Mouse (Mus musculus) 416B (cell line): Measurements from ENCODE around the gene Yap1.

ENCODE experiments used
- DNase-seq: peaks from one replicate; pipeline ENCODE4 v3.0.0; 2011; ENCODE audit warnings: low read depth

Yap1 gene

DNA sequence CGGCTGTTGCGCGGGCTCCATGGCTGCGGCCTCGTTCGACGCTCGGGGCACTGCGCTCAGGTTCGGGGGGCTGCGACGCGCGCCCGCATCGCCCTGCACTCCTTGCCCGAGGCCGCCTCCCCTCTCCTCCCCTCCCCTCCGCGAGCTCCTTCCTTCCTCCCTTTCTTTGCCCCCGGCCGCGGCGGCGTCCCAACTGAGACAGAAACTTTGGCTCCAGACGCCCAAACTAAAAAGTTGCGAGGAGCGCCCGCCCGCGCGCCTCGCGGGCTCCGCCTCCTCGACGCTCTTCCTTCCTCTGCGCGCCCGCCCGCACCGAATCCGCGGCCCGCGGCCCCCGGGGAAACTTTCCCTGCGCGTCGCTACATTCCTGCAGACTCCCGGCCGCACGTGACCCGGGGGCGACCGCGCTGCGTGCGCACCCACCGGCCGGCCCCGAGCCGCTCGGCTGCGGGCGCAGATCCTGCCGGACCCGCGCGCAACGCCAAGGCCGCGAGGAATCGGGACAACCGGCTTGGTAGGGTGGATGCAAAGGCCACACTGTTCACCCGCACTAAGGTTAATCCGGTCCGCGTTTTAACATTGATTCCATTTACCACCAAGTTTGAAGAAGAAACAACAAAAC is at the start of gene Yap1:
TSS of gene Yap1 (minus strand) at position 227 of the 622 bp plus-strand sequence.
- no peak for DNase-seq

DNA sequence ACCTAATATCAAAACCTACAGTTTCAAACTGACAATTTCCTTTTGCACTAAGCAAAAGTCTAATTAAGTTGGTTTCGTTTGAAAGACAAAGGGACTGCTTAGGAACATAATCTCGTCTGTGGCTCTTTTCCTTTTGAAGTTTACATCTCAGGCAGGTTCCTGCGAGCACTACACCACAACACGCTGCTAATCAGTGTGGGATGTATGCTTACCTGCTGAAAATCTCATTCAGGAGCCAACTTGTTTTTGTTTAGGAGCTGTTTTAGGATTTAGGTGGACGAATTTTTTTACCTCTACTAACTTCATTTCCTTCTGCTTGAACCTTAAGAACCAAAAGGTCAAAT is 38.6 kb upstream of the Yap1 start:
- DNase-seq = no peak

DNA sequence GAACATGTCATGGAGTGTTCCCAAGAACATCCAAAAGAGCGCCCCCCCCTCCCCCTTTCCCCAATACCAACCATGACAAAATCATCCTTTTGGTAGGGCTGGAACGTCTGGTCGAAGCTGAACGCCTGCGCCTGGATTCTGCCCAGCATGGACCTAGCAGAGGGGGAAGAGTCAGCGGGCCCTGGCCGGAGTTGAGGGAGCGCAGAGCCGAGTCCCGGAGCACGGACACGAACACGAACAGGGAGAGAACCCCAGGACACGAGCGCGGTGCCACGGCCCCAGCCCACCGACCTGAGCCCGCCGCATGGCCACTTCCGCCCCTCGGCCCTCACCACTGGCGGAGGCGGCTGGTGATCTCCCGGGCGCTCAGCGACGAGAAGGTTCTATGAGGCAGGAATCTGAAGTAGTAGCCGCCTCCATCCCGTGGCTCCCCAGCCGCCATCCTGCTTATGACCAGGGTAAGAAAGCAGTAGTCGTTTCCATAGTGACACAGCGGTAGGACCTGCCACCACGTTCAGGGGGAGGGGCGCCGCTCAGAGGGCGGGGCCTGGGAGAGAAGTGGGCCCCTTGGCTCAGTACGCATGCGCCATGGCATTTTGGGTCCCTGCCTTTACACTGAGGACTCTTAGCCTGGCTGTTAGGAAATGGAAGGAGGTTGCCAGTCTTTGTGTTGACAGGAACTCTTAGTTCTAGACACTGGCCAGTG is 38.1 kb upstream of the Yap1 start, which contains the start of gene Cfap300:
TSS of gene Cfap300 (minus strand) at position 486 of the 706 bp plus-strand sequence.
- no peak for DNase-seq

DNA sequence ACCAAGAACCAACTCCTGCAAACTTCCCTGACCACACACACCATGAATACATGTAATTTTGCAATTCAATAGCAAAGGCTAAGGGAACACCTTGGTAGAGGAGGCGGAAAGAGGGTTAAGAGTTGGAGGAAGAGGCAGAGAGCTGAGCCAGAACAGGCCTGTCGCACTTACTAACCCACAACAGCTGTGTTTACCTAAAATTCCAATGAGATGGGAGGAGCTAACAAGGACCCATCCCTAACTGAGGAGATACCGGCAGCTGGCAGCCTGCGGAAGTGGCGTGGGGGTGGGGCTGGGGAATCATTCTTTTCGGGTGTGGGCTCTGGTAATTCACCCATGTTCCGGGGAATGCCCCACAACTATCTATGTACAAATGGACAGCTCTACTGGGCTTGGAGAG is 31.1 kb upstream of the Yap1 start:
- no peak for DNase-seq

DNA sequence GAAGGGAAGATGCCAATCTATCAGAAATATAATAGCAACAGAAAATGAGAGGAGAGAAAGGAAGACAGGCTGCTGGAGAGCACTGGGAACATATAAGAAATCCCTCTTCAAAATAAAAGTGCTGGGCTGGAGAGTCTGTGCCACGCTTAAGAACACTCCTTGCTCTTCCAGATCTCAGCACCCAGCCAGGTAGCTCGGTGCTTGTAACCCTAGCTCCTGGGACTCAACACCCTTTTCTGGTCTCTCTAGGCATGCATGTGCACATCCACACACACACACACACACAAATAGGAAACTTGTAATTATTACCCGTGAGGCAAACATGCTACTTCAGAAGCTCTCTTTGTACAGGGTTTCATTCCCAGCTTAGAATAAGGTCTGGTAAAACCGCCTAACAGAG is 30.7 kb upstream of the Yap1 start:
- no peak for DNase-seq

DNA sequence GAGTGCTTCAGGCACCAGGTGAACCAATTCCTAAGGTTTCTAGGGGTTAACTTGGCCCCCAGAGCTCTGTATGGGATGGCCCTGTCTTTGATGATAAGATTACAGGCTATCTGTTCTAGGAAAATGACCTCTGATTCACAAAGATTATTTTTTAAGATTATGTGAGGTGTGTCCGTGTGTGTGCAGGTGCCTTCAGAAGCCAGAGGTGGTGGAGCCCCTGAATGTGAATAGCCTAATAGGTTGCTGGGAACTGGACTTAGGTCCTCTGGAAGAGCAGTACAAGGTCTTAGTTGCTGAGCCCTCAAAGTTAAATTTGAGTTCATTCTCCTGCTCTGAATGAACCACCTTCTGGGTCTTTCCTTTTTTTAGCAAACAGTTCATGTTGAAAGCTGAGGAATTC is 29.7 kb upstream of the Yap1 start:
- no peak for DNase-seq

DNA sequence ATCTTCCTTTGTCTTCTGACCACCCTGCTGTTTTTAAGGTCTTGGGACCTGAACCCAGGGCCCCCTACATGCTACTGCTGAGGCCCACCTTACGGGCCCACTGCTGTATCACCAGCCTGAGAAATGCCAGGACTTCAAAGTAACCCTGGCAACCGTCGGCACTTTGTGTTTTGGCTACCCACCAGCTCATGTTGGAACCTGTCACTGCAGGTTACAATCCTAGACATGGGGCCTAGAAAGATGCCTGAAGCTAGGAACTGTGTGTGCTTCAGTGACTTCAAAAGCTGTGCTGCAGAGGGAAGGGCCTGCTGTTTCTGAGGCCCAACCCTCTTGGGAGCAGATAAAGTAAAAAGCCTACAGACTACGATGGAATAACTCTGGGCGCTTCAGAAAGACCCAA is 28.5 kb upstream of the Yap1 start:
- no peak for DNase-seq

DNA sequence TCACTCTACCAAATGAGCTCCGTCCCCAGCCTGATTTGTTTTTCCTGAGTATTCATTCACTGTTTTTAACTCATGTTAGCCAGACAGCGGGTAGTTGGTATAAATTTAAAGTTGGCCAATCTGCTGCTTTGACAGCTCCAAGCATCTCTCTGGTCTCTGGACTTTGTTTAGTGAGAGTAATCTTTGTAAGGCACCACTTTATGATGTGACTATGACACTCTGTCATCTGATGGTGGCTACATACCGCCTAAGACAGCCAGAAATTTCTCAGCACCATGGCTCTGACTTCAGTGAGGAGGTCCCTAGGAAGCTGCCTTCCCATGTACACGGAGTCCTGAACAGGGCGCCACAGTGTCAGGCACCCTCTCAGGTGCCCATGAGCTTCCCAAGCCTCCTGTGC is 14.2 kb upstream of the Yap1 start:
- no peak for DNase-seq

DNA sequence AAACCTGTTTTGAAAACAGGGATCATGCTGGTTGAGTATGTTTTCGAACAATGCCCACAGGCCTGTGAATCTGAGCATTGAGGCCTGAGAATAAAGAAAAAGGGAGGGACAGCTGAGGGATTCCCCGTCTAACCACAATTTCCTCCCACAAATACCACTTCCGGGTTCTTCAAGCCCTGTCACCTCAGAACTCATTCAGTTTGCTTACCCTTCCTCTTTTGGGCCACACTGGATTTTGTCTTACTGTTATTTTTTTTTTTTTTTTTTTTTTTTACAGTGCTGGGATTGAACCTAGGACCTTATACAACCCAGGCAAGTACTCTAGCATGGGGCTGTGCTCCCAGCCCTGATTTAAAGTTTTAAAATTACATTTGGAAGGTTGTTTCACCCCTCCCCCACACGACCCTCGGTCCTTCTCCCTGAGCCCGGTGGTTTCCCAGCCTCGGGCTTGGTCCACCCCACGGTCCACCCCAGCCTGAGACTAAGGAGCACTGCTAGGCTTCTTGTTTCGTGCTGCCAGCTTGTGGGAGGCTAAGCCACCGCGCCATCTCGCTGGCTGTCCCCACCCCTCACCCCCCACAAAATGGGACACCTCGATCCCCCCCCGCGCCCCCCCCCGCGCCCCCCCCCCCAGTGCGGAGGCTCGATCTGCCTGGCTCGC is 13.0 kb upstream of the Yap1 start:
- peak; percentile 87 for DNase-seq

DNA sequence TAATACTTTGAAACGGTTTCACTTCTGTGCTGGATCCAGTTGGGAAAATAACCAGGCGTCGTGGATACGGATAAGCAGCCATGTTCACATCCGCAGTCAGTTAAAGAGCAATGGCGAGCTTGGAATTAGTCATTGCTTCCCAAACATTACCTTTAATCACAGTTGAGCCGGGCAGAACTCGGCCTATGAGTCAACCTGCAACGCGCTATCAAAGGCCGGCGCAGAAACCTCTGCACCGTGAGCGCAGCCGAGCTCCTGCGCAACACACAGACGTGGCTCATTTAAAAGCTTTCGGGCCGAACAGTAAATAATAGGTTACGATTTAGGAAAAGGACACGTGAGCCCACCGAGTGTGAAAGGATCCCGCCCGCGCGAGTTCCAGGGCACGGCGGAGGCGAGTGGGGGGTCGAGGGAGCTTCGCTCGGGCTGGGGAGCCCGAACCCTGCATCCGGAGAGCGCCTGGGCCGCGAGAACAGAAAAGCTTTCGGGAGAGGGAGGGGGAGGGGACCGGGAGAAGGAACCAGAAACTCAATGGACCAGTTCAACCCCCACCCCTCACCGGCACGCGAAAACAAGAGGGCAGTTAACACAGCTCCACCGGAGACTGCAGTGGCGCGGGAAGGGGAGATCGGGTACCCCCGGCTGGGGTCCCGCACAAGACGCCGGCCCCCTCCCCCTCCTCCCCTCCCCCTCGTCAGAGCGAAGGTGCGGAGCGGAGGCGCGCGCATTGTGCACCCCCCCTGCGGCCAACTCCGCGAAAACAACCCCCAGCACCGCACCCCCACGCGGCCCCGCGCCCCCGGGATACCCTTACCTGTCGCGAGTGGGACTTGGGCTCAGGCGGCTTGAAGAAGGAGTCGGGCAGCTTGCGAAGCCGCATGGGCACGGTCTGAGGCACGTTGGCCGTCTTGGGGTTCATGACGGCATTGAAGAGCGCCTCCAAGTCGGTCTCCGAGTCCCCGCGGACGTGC is 810 bp downstream of the Yap1 start:
- DNase-seq = no peak

DNA sequence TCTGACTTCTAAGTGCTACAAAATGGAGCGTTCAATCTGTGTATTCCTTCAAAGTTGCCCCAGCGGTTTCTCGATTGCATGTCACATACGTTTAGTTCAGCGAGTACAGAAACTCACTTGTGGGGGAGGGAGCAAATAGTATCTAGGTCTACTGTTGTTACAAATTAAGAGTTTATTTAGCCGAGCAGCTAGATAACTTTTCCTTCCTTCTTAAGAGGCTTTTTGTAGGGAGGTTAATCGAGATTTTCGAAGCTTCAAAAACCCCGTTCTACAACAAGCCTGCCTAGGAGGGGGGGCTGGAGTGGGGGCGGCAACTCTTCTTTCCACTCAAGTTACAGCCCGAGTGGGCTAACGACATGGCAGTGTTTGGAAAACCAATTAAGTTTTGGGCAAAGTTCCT is 1.6 kb downstream of the Yap1 start:
- no peak for DNase-seq

DNA sequence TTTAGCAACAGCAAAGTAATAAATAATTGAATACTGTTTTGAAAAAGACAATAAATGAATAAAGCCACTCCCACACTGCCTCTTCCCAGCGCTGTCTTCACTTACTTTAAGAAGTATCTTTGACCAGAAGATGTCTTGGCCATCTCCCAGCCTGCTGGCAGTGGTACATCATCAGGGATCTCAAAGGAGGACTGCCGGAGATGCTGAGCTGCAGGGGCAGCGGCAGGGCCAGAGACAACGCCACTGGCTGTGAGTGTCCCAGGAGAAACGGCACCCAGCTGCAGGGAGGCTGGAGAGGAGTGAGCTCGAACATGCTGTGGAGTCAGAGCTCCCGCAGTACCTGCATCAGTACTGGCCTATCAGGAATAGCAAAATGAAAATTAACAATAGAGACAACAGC is 3.0 kb downstream of the Yap1 start:
- DNase-seq = no peak

DNA sequence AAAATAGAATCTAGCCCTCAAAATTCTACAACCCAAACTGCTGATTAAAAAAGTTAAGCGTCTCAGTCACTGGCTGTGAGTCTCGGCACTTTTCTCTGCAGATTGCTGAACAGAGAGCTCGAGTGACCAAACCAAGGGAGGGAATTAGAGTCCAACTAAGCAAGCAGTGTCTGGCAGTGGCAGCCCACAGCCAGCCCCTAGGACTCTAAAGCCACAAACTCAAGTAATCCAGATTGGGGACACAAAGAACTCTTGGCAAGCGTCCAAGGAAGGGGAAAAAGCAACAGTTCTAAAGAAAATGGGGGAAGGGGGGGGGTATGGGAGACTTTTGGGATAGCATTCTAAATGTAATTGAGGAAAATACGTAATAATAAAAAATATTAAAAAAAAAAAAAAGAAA is 10.1 kb downstream of the Yap1 start:
- no peak for DNase-seq

DNA sequence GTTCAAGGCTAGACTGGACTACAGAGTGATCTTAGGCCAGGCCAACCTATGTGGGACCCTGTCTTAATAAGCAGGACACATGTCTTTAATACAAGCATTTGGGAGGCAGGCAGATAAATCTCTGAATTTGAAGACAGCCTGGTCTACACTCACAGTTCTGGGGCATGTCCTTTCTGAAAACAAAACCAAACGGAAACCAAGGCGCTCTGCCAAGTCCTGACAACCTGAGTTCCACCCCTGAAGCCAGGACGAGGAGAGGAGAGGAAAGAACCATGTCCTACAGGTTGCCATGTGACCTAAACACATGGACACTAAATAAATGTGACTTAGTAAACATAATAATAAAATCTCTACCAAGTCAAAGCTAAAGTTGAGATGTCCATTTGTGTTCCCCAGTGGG is 11.7 kb downstream of the Yap1 start:
- no peak for DNase-seq

DNA sequence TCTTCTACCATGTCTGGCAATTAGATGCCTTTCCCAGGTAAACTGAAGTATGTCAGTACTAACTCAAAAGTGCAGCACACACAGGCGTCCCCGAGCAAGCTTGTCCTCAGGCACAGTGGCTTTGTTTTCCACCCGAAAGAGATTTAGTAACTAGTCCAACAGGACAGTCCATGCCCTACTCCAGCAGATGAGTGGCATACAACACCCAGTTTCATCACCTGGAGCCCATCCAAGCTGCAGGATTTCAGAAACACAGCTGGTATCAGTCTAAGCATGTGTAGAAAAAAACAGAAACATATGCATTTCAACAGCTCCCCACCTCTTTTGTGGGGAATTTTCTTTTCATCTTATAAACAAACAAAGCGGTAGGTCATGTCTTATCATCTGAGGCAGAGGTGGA is 13.5 kb downstream of the Yap1 start:
- DNase-seq = no peak

DNA sequence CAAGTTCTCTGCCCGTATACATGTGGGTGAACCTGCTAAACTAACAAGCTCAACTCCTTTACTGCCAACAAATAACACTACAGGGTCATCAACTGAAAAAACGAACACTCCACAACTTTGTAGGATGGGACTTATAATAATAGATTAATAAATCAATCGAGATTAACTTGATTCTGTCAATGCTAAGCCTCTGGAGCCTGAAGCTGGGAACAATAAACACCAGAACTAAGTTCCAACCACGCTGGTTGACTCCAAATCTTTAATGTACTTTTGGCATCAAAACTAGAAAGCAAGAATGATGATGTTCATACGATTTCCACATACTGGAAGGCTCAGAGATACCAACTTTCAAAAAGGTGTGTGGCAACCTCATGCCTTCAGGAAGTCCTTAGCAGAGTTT is 17.3 kb downstream of the Yap1 start:
- no peak for DNase-seq

DNA sequence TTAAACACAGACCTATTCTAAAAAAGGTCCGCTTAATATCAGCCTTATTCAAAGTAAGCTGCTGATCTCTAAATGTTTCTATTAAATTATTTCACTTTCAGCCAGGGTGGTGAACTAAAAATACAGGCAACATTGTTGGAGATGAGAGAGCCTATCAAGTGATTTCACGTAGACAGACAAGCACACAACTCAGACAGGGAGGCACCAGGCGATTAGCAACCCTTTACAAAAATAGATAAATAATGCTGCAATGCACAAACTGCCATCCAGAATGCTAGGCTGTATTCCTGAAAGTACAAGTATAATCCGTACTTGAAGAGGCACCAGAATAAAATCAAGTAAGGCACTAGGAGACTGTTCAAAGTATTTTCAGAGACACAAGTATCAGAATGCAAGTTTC is 20.1 kb downstream of the Yap1 start:
- no peak for DNase-seq

DNA sequence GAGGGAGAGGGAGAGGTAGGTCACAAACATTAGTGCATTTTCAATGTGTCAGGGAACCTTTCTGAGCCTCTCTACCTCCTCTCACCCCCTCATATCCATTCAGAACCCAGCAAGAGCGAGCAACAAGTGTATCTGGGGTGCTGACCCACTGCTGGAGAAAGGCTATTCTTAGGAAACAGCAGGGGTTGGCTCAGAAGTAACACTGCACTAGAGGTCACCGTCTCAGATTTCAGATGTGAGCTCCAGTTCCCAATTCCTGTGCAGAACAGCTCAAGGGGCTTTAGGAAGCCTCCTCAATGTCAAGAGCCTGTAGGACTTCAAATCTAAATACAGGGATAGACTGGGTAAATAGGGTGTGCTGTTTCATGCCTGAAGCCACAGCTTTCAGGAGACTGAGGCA is 20.7 kb downstream of the Yap1 start:
- DNase-seq = no peak

DNA sequence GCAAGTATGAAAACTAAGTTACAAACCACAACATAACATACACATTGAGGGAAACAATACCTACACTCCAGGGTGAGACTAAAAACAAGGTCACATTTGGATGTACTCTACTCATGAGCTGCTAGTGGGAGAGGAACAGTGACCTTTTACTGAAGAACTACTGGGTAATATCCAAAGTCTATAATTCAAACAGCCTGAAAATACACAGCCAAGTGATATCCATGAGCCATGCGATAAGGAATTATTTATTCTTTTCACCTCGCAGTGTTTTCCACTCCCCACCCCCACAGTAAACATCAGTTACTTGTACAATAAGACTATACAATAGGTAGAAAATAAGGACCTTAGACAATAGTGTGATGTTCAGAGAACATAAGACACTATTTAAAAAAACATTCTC is 24.2 kb downstream of the Yap1 start:
- DNase-seq = no peak

DNA sequence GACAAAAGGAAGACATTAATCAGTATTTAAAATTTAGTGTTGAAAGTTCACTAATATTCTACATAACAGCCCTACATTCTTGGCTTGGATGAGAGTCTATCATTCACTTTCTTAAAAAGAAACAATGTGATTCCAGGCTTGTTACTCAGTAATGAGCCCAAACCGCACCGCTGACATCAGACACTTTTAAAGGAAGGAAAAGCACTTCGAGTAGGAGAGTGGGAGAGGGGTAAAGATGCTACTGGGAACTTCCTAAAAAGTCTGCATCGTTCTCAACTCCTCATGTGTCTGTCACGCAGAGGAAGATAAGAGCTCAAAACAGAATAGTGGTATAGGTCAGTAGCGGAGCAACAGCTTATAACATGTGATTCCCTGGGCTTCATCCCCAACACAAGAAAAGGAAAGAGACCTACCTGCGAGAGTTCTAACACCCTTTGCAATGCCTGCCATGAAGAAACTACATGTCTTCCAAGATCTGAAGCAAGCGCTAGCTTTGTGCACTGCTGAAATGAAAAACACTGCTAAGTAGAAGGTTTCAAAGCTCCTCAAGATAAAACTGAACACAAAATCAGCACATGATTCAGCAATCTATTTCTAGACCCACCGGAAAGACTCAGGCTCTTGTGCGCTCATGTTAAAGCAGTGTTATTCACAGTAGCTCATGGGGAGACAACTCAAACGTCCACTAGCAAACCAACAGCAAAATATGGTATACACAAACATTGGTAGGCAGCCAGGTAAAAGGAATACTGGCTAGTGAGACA is 25.1 kb downstream of the Yap1 start:
- DNase-seq = no peak

DNA sequence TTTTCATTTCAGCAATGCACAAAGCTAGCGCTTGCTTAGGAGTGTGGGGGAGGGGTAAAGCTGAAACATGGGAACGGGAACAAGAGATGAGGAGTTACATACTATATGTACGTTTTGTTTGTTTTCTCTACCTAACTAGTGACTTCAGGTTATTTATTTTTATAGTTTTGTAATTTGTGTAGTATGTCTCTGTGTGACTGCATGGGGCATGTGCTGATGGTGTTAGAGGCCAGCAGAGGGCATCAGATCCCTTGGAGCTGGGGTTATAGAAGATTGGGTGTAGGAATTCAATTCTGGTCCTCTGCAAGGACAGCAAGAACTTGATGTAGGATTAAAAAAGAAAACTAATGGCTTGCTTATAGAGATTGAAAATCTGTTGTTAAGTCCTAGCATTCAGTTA is 25.9 kb downstream of the Yap1 start:
- peak; percentile 16 for DNase-seq

DNA sequence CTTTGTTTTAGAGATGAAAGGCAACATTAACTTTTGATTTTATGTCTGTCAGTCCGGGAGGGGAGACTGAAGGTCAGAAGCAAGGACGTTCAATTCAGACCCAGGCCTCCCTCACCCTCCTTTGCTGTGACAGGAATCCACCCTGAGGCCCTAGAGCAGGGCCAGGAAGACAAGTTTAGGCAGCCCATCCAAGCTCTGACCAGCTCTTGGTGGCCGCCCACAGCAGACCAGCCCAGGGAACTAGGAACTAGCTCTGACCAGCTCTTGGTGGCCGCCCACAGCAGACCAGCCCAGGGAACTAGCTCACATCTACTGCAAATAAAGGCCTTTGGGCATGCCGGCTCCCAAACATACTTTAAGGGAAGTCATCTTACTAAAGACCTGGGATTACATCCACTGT is 26.8 kb downstream of the Yap1 start:
- DNase-seq = no peak
